Mouse (Mus musculus): ENCODE results near the gene Lsamp.

The Lsamp gene

DNA sequence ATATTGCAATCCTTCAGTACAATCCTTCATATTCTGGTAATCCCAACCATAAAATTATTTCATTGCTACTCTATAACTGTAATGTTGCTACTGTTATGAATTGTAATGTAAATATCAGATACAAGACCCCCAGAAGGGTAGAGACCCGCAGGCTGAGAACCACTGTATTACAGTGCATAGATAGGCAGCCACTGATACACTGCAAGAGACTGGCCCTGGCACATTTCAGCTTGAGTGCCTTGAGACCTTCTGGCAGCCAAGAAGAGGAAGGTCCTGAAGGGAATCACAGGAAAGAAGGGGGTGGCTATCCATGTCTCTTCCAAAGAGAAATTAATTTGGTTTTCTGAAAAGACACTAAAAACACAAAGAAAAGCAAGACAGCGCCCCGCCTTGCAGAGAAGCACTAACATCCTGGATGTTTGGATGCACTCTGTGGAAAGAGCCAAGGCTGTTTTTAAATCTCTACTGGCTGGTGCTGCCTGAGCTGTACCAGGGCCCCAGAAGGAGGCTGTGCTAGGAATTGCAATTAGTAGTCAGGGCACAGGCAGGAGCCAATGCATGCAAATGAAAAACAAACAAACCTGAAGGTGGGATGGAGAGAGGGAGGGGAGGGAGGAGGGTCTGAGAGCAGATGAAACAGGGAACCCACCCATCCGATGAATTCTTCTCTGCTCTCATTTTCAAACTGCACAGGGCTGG is 1787.4 kb downstream of the Lsamp start:
- no peak for DNase-seq (ENCODE audit: low read depth, low spot score)

DNA sequence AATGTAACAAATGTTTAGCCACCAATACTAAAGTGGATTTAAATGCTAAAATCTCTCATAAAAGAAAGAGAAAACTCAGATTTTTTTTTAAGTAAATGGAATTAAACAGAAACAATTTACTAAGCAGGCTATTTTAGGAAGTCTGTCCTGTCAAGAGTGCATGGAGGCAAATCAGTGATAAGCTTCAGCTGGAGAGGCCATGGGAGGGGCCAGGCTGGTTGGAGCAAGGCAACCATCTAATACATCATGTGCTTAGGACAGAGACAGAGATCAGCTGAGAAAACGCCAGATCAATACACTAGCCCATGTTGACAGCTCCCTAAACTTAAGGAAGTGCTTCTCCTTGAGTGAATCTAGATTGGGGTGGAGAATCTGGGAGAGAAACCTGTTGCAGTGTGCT is 1793.4 kb downstream of the Lsamp start:
- no peak for DNase-seq (ENCODE audit: low read depth, low spot score)

DNA sequence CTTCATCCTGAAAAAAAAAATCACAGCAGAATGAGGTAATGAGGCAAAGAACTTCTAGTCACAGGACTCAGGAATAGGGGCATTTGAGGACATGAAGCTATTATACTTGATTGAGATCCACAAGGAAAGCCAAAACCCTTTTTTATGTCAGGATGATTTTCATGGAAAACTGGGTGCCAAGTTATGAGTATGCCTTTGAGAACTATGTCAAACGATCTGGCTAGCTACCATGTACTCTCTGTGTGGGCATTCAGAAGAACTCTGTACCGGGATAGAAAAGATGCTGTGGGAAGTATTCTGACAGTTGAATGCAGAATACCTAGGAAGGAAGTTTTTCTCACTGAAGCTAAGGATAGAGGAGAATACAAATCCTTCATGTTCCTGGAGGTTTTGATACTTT is 1801.4 kb downstream of the Lsamp start:
- DNase-seq (ENCODE audit: low read depth, low spot score): no peak

DNA sequence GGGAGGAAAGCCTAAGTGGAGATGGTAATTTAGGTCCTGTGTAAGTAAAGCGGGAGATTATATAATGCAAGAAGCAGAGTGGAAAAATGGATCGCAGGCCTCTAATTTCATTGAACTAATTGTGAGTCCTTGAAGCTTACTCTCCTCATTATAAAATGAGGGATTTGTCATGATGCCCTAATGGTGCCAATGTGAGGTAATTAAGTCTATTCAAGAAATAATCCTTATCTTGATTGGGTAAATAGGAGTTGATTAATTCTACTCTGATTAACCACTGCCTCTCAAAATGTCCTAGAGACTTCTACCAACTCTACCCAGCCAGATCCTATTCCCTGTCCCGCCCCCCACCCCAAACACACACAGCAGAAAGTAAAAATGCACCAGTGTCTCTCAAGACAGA is 1802.5 kb downstream of the Lsamp start:
- DNase-seq (ENCODE audit: low read depth, low spot score): no peak

DNA sequence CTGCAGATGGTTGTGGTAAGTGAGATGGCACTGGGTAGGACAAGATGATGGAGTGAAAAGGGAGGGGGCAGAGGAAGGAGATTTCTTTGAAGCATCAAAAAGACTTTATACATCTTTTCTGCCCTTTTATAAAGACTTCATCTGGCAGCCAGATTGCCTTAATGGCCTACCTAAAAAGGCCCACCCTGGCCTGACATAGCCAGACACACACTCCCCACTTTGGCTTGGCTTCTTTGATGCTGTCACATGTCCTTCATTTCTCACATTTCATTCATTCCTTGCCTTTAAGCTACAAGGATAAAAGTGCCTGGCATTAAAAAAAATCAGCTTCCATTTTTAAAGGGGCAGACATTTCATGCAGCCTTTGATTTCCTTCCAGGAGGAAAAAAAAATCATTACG is 1803.0 kb downstream of the Lsamp start:
- DNase-seq (ENCODE audit: low read depth, low spot score): no peak

DNA sequence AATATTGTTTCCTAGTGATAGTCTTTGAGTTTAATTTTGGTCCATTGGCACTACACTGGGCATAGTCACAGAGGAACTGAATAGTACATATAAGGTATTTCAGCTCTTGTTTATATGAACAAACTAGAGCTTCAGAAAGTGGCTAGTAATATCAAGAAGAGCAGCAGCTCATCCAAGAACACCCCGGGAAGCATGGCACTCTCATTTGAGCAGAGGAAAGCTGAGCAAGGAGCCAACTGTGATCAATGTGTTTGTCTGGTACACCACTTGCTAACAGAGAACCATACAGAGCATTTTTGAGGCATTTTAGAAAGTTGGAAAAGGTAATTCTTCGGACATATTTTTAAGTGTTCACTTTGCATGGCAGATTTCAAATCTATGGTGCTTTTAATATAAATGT is 1805.9 kb downstream of the Lsamp start:
- no peak for DNase-seq (ENCODE audit: low read depth, low spot score)

DNA sequence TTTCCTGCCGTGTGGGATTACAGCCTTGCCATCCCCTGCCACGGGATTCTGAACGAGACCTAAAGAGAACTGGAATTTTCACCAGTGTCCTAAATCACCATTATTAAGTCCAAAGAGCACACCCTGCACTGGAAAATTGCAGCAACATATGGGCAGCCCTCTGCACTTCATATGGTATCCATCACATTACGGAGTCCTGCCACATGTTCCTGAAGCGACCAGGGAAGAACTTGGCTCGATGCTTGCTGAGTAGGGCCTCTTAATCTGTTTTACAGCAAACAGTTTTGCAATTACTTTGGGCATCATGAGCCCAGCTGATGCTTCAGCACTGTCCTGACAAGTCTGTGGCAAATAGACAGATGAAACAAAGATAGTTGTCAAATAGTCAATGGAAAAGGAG is 1836.2 kb downstream of the Lsamp start:
- DNase-seq (ENCODE audit: low read depth, low spot score): no peak

DNA sequence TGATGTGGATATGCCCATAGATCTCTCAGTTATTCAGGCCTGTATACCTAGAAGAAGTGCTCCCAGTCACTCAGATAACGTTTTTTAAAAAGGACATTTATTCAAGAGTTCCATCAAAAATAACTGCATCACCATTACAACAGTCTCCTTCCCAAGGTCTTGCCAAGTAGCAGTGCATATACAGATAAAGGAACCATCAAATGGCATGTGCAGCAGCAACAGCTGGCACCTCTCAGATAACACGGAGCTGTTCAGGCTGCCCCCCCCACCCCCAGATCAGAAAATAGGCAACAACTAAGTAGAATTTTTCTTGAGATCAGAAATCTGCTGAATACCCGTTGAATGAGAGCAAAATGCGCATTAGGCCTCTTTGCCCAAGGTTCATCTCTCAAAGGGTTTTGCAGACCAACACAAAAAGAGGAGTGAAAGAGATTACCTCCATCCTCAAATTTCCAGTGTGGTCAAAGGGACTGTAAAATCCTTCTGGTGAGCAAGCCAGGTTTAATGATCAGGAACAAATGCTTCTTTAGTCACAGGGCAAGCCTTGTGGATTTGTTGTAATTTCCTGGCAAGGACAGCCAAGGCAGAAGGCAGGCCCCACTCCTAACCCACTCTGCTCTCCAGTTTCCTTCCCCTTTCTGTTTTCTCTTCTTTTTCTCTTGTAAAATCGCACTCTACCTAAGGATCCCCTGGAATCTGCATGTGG is 1842.9 kb downstream of the Lsamp start:
- no peak for DNase-seq (ENCODE audit: low read depth, low spot score)

DNA sequence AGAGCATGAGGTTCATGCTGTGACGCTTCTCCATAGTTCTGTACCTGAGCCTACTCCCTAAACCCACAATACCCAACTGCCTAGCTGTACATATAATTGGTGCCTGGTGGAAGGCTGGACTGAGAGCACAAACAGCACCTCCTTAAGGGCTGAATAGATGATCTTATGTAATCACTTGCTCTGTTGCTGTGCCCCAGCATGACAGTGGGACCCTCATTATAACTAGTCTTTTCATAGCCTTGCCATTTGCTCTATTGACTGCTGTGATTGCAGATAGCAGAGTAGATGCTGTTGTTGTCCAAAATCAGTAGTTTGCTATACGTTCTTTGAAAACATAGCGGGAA is 1843.4 kb downstream of the Lsamp start:
- no peak for DNase-seq (ENCODE audit: low read depth, low spot score)

DNA sequence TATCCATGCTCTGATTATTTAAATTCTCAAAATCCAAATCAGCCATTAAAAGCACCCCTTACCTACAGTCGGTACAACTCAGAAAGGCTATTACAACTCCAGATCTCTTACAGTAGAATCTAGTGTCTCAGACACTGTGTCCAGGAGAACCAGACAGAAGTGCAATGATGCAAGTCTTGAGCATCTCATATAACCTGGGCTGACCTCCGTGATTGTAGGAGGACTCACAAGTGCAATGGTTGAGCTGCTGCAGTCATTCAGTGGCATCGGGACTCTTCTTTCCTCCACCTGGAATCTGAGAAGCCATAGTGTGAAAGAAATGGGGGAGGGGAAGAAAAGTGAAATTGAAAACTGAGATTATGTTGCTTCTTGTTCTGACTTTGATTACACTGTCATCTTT is 1850.5 kb downstream of the Lsamp start:
- DNase-seq (ENCODE audit: low read depth, low spot score): no peak

DNA sequence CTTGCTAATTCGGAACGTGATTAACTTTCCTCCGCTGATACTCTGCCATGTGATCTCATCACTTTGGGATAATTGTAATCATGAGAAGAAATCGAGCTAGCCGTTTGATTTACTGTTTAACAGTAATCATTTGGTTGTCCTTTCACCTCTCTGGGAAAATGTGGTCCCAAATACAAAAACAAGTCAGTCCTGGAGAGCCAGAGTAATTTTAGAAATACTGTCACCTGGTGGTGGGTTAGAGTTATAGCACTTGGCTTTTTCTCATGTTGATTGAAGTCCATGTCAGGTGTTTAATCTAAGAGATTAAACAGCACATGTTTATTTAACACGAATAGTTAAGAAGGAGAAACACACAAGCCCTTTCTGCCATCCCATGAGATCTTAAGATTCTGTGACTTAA is 1851.6 kb downstream of the Lsamp start:
- DNase-seq (ENCODE audit: low read depth, low spot score): peak; percentile 21

DNA sequence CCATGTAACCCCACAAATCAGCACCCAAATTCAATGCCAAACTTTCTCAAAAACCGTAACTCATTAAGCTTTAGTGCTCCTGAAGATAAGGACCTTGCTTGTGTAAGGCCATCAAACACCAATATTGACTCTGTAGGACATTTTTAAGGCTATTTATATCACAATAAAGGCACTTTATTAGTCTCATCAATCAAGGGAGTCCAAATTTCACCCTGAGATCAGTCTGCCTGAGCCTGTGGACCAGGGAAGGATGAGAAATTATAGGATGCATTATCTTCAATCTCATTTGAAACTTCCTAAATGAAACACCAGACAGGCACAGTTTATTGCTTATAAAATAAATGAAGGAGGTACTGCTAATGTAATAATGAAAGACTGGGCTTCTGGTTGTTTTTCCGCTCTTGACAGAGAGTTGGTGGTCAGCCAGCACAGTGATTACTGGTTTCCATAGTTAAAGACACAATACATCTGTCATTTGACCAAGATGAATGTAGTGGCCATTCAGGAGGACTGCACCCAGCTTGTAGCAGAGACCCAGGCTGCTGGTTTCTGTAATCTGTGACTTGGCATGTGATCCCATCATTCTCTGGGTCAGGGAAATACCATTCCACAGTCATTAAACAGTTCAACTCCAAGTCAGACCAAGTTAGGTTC is 1855.7 kb downstream of the Lsamp start:
- DNase-seq (ENCODE audit: low read depth, low spot score): no peak

DNA sequence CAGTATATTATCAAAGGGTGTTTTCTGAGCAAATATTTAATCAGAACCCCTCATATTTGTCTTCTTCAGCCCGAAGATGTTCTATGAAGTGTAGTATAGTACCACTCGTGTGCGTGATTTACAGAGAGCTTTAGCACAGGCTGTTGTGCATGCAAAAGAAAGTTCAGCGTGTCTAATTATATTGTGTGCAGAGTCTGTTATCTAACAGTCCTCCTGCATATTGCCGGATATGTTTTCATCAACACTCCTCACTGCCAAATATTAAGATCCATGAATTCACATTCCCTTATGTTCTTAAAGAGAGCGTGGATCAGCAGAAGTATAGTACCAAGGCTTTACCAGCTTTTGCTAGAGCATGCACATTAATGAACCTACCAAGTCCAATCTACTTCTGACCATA is 1862.7 kb downstream of the Lsamp start:
- DNase-seq (ENCODE audit: low read depth, low spot score): no peak

DNA sequence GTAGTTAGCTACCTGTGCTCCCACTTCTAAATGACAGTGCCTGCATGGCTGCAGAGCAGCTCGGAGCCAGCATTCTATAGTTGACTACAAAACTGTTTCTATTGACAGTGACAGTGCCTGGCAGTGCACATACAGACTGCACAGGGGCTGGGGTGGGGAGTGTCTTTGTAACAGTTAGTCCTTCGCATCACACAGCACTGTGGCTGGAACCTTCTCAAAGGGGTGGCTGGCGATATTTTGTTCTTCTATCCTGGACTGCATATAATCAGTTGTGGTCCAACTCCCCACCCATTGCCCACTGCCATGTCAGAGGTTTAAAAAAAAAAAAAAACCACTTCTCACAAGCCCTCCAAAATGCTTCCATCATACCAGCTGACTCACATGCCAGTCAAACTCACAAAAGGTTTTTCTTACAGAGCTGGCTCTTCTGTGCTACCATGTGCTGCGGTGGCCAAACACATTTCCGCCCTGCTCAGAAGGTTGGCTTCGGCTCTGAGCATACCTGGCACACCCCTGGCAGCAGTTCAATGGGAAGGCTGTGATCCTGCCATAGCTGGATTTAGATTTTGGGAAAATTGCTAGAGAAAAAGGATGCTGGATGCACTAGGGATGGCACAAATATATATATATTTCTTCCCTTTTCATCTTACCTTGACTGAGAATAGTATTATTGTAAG is 1887.9 kb downstream of the Lsamp start:
- no peak for DNase-seq (ENCODE audit: low read depth, low spot score)

DNA sequence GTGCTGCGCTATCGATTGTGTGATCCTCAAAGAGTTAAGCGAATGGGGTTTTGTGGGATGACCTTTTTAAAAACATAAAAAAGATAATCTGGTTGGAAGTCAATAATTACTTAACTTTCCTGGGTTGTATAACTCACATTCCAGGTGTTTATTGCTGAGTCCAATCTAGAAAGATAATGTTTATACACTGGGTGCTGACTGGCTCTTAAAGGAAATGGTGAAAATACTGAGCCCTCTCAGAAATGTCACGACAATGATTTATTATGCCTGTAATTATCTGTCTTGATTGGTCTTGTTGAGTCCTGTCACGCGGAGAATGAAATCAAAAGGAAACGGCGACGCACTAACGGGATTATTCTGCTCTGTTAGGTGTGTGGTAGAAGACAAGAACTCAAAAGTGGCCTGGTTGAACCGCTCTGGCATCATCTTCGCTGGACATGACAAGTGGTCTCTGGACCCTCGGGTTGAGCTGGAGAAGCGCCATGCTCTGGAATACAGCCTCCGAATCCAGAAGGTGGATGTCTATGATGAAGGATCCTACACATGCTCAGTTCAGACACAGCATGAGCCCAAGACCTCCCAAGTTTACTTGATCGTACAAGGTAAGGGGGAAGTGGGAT is 1904.5 kb downstream of the Lsamp start:
- no peak for DNase-seq (ENCODE audit: low read depth, low spot score)

DNA sequence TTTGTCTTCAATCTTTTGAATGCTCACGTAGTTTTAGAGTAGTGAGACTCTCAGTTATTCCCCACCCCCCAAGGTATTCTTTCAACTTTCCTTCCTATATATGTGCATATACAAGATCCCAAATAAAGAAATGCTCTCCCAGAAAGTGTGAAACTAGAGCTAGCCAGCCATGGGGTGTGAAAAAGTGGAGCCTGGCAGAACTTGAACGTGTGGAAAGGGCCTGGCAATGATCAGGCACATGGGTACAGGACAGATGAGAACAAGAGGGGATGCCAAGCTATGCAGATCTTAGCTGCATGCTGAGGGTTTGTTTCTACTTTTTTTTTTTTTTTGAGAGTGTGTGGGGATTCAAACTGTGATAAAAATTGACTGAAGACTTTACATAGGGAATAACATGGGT is 1916.6 kb downstream of the Lsamp start:
- DNase-seq (ENCODE audit: low read depth, low spot score): no peak

DNA sequence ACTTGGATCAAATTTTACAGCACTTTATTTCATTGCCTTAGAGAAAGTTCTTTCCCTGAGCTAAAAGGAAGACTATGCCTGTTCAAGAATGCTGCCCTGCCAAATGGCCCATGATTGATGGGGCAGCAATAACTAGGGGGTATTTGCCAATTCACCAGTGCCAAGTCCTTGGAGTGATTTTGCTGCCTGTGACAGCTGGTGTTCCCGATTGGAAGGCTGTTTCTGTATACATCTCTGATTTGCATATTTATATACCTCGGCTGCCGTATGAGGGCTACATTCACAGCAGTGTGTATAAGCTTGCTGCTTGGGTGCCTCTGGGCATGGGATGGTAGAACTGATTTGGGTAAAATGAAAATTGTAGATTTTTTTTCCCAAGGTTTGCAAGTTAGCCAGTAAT is 1919.5 kb downstream of the Lsamp start:
- DNase-seq (ENCODE audit: low read depth, low spot score): no peak

DNA sequence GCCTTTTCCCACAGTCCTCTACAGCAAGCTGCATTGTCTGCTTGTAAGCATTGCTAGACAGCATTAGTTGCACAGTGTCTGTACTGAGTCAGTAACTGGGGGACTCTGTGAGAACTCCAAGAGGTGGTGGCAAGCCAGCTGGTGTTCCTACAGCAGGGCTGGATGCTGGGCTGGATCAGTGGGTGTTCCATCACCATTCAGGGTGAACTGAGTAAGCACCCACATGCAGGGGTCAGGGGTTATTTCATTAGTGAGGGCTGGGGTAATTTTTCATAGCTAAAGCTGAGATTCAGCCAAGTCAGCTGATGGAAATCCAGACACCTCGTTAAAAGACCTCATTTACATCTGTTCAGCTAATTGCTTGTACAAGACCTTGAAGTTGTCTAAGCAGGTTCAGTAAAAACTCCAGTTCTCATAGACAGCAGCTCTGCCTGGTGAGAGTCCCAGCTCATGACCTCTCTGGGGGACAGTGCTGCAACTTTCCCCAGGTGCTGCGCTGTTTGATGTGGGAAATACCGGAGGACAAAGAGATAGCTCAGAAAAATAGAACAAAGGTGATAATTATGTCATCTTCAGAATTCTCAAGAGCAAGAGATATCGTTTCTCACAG is 1928.5 kb downstream of the Lsamp start:
- no peak for DNase-seq (ENCODE audit: low read depth, low spot score)

DNA sequence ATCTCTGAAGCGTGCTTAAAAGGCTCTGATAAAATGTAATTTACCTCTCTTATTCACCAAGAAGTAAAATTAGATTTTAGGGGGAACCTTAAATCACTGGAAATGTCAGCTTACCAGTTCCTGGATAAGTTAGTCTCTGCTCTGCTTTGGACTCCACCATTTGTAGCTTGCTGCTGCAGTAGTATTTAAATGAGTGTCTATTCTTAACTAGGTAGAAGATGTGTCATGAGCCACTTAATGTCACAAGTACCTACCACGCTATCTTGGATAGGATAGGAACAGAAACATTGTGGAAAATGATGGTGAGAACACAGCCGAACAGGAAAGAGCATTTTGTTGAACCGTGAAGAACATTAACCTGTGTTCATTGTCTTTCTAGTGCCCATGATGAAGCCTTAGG is 1929.2 kb downstream of the Lsamp start:
- no peak for DNase-seq (ENCODE audit: low read depth, low spot score)

DNA sequence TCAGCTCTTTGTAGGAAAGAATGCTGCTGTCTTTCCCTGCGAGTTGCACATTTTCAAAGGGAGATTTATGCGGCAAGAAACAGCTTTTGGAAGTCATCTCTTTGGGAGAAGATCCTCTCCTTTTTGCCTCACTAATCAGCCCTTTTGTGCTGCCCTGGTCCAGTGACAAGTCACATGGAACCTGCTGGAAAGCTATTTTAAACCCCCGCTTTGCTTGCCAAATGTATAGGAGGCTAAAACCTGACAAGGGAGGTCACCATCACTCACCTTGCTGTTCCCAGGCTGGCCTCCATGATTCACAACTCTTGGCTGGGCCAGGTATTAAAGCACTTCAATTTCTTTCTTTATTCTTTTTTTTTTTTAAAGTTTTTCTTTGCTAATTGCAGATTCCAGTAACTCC is 1932.2 kb downstream of the Lsamp start:
- DNase-seq (ENCODE audit: low read depth, low spot score): no peak

DNA sequence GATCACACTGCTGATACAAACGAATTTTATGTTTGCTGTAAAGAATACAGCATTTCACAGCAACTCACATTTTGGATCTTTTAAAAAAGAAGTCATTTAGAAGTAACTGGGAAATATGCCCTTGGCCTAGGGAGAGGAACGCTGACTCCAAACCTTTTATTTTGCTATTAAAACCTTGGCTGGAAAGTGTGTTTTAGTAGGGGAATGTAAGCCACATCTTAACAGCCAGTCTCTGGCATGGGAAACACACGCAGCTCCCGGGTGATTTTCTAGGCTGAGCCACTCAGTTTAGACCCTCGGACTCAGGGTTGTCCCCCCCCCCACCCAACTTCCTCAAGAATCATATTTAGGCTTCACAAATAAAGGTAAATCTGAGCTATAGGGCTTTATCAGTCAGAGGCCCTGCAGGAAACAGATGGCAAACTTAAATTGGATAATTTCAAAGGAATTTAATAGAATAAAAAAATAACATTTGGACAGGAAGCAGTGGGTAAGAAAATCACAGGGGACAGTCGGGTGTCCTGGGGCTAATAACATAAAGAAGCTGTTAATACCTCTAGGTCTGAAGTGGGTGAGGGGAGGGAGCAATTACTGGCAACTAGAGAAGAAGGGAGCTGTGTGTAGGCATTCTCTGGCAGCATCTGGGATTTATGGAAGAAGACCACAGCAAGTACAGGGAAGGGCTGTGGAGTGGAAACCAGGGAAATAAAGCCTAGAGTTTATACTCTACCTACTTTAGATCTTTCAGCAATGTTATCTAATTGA is 1933.1 kb downstream of the Lsamp start:
- DNase-seq (ENCODE audit: low read depth, low spot score): no peak
